Mouse (Mus musculus) urinary bladder, adult 18-20 months (tissue): ENCODE measurements around the gene Gse1.

Experiments
- DNase-seq, 2 experiments: peaks; one replicate each; pipeline ENCODE4 v3.0.0; 2022; ENCODE audit warnings: low spot score in 2 of 2, mixed read lengths in 2 of 2

The Gse1 gene

GRCm38 (mm10) chr8:120273430-120273829 lies 45.2 kb downstream of the Gse1 start:
- DNase-seq, result no peak

- DNase-seq, result peak; percentile 86 to 91
These were observed 48.0 kb downstream of the Gse1 start for GRCm38 (mm10) chr8:120276051-120276890.

GRCm38 (mm10) chr8:120276891-120277426 lies 48.7 kb downstream of the Gse1 start:
- DNase-seq, result no peak

- DNase-seq, result no peak
These were observed 49.8 kb downstream of the Gse1 start for GRCm38 (mm10) chr8:120278009-120278408.

GRCm38 (mm10) chr8:120279418-120279817 lies 51.2 kb downstream of the Gse1 start:
- DNase-seq, result no peak

GRCm38 (mm10) chr8:120281487-120281886 lies 53.2 kb downstream of the Gse1 start:
- DNase-seq, result peak in 1 of 2 experiments; percentile 59

GRCm38 (mm10) chr8:120282465-120282864 lies 54.2 kb downstream of the Gse1 start:
- DNase-seq, result no peak

GRCm38 (mm10) chr8:120284265-120284664 lies 56.0 kb downstream of the Gse1 start:
- no peak for DNase-seq

GRCm38 (mm10) chr8:120285033-120285432 lies 56.8 kb downstream of the Gse1 start:
- no peak for DNase-seq

- DNase-seq, result no peak
These were observed 57.6 kb downstream of the Gse1 start for GRCm38 (mm10) chr8:120285878-120286277.

- DNase-seq, result peak in 1 of 2 experiments; percentile 42
These were observed 60.1 kb downstream of the Gse1 start for GRCm38 (mm10) chr8:120288122-120288908.

- no peak for DNase-seq
These were observed 60.9 kb downstream of the Gse1 start for GRCm38 (mm10) chr8:120289191-120289590.

- DNase-seq, result no peak
These were observed 61.5 kb downstream of the Gse1 start for GRCm38 (mm10) chr8:120289698-120290181.

GRCm38 (mm10) chr8:120290614-120291013 lies 62.4 kb downstream of the Gse1 start:
- no peak for DNase-seq

GRCm38 (mm10) chr8:120291650-120292049 lies 63.4 kb downstream of the Gse1 start:
- no peak for DNase-seq

- no peak for DNase-seq
These were observed 64.3 kb downstream of the Gse1 start for GRCm38 (mm10) chr8:120292316-120293107.

- DNase-seq, result no peak
These were observed 65.4 kb downstream of the Gse1 start for GRCm38 (mm10) chr8:120293421-120294357.

GRCm38 (mm10) chr8:120294982-120295870 lies 67.0 kb downstream of the Gse1 start:
- no peak for DNase-seq

- DNase-seq, result no peak
These were observed 68.7 kb downstream of the Gse1 start for GRCm38 (mm10) chr8:120297000-120297399.
